Mouse (Mus musculus) small intestine, adult 2 months (tissue): ENCODE measurements around the gene Pin1rt1.

Source experiments
- CTCF ChIP-seq: fragments of 200-500 bp; IDR thresholded peaks from 2 replicates; pipeline ENCODE4 v1.5.1; 2012; ENCODE audit warnings: low read depth, mild to moderate bottlenecking, control low read depth, inconsistent platforms, low read length, moderate library complexity, mixed read lengths; ENCODE audit not compliant: insufficient replicate concordance, insufficient read length; ENCODE audit errors: extremely low read depth
- POLR2A ChIP-seq: fragments of 200-500 bp; IDR thresholded peaks from 2 replicates; pipeline ENCODE4 v1.6.1; 2012; ENCODE audit warnings: low read depth, mild to moderate bottlenecking, control low read depth, inconsistent platforms, low read length, moderate library complexity

DNA sequence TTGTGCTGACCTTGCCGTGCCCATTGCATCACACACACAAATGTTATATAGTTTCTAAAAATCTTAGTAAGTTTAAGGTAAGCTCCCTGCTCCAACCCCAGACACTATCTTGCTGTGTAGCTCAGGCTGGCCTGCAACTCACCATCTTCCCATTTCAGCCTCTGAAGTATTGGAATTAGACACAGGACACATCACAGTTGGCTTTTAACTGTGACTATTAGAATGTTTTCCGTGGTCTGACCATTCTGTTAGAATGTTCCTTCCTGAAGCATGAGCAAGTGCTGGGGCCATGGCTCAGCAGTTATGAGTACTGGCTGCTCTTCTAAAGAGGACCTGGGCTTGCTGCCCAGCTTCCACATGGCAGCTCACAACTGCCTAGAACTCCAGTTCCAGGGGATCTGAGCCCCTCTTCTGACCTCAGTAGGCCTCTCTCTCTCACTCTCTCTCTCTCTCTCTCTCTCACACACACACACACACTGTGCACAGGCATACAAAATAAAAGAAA is 1.1 kb upstream of the Pin1rt1 start:
- TF ChIP-seq POLR2A = no peak
- TF ChIP-seq CTCF = no peak
